Mouse (Mus musculus) forebrain, embryonic 12.5 days (tissue): ENCODE measurements around the gene Hpgd. TPM values are rescaled to one million over a fixed set of nuclear protein-coding genes. Genes with fewer than 3 reads are reported as not detected.
A peak's percentile ranks its signal among the peaks of the same experiment; 100 is the strongest.
"Not testable (repeated sequence)": the region's sequence is repeated elsewhere in the genome, so short reads cannot be mapped to it uniquely, and the experiment has no call there.

Source experiments
- ATAC-seq: fragments of 200-750 bp; cut with Nextera tagmentation; 2 replicates; pipeline ENCODE4 v1.8.0; 2017; ENCODE audit warnings: moderate TSS enrichment; ENCODE audit not compliant: low FRiP score
- H3K27ac ChIP-seq: fragments of 300-500 bp; sonication (generic); 2 replicates; pipeline ENCODE4 v1.5.1; 2016; ENCODE audit warnings: mild to moderate bottlenecking
- H3K27me3 ChIP-seq: fragments of 300-500 bp; sonication (generic); 2 replicates; pipeline ENCODE4 v1.6.1; 2016; ENCODE audit warnings: mild to moderate bottlenecking
- H3K36me3 ChIP-seq: fragments of 300-500 bp; sonication (generic); replicated peaks from 2 replicates; pipeline ENCODE4 v1.6.1; 2016; ENCODE audit warnings: mild to moderate bottlenecking
- H3K4me1 ChIP-seq: fragments of 300-500 bp; sonication (generic); 2 replicates; pipeline ENCODE4 v1.6.1; 2016
- H3K4me2 ChIP-seq: fragments of 300-500 bp; sonication (generic); 2 replicates; pipeline ENCODE4 v1.6.1; 2016; ENCODE audit warnings: mild to moderate bottlenecking, moderate library complexity
- H3K4me3 ChIP-seq: fragments of 300-500 bp; sonication (generic); replicated peaks from 2 replicates; pipeline ENCODE4 v1.5.1; 2016; ENCODE audit warnings: mild to moderate bottlenecking
- H3K9ac ChIP-seq: fragments of 300-500 bp; sonication (generic); 2 replicates; pipeline ENCODE4 v1.6.1; 2016; ENCODE audit warnings: mild to moderate bottlenecking
- H3K9me3 ChIP-seq: fragments of 300-500 bp; sonication (generic); 2 replicates; pipeline ENCODE4 v1.6.1; 2016
- WGBS: fragments of 180-500 bp; shearing (Covaris S2); methylation state at CpG from one replicate; pipeline ENCODE4 v1.1.7; 2016; 5-methylcytosine and 5-hydroxymethylcytosine counted together
- polyA plus RNA-seq: library from polyadenylated mRNA; unstranded; fragments of >200 nt; fragmentation: Nextera tagmentation; extraction: Ambion mirVana; gene quantifications from 2 replicates; pipeline ENCODE4 v1.2.1, GENCODE M21; 2016

Gene Hpgd
- polyA plus RNA-seq, result 6.6 and 7.3 TPM in 2 replicates

DNA sequence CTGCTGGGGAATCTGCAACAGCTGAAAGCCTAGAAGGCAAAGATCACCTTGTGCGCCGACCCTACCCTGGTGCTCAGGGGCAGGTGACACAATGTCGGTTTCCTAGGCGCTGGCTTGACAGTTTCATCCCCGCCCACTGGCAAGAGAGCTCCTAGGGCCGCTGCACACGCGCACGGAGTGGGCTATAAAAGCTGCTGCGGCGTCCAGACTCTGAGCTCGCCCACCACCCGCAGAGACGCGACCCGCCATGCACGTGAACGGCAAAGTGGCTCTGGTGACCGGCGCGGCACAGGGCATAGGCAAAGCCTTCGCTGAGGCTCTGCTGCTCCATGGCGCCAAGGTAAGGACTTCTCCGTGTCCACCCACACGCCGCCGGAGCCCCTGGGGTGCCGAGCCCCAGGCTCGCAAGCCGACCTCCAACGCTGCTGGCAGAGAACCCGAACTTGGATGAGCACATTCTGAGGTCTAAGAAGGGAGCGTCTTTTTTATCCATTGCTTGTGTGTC, at the start of gene Hpgd:
Gene Hpgd, plus strand, starts transcription at position 213 of the 505 bp plus-strand sequence.
- peaks cover 24% of the 10 kb centered on the region for H3K4me1 ChIP-seq
- peak within 1 kb of the TSS; percentile 54 for H3K9ac ChIP-seq
- peaks cover 12% of the 10 kb centered on the region; the same call in 1 of the 2 replicates for H3K27me3 ChIP-seq
- no peak within 1 kb of the TSS for H3K27ac ChIP-seq
- under 1% methylated on average over 33 of the region's 33 CpGs for WGBS
- peak within 1 kb of the TSS; percentile 88 for H3K4me2 ChIP-seq
- no peaks in the 10 kb centered on the region for H3K36me3 ChIP-seq
- ATAC-seq, result peak; percentile 85
- peak within 1 kb of the TSS; percentile 47 for H3K4me3 ChIP-seq
- H3K9me3 ChIP-seq, result no peaks in the 10 kb centered on the region

DNA sequence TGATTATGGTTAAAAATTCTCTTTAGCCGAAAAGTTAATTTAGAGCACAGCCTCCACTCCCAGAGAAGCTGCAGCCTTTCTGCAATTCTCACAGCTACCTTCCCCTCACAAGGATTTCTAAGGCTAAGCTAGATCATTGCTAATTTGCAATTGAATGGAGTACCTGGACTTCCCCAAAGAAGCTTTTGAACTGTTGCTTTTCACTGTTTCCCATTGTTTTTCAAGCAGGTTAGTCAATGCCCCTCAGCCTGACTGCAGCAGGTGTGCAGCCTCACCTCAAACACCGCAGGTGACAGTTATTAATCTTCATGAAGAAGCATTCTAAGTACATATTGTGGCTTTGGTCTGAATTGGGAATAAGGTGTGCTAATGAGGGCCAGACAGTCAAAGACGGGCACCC, 42.7 kb upstream of the Hpgd start:
- not testable (repeated sequence) for H3K4me1 ChIP-seq, ATAC-seq, H3K36me3 ChIP-seq, H3K9ac ChIP-seq, H3K27ac ChIP-seq, H3K27me3 ChIP-seq, H3K4me3 ChIP-seq, H3K4me2 ChIP-seq, H3K9me3 ChIP-seq
- 63% methylated on average over 3 of the region's 3 CpGs for WGBS

DNA sequence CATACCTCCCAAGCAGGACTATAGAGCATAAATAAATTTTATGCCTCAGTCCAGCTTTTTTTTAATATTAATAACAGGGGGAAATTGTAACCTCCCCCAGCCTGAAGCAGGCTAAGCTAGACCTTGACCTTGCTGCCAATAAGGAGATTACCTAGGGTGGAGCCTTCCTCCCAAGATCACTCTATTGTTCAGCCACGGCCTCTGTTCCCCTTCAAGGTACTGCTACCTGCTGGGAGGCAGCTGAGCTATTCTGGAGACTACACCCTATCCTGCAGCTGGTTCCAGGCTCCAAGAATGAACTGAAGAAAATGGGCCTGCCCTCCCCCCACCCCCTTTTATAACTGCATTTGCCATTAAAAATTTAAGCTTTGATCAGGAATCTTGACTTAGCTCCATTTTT, 42.1 kb upstream of the Hpgd start:
- Histone ChIP-seq H3K9me3 (no peaks in the 10 kb centered on the region), H3K4me3 (no peak overlapping the region), H3K27ac (no peak overlapping the region), H3K36me3 (no peaks in the 10 kb centered on the region), H3K4me2 (no peak overlapping the region), H3K4me1 (no peaks in the 10 kb centered on the region), H3K9ac (no peak overlapping the region), H3K27me3 (no peaks in the 10 kb centered on the region)
- WGBS, result 32% methylated on average over 1 of the region's 1 CpGs
- ATAC-seq, result no peak

DNA sequence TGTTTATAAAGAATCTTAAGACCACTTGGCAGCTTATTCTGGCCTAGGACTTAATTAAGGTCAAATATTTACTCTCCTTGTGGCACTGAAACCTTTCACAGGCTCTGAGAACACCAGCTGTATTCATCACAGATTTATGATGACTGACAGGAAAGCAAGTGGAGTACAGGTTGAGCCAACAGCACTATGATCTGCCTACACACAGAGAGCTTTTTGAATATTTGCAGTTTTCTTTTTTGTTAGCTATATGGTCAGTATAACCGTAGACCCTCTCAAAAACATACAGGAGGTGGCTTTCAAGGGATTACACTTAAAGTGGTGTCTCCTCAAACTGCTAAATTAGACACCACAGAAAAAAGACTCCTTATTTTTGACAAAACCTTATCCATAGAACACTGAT, 33.2 kb upstream of the Hpgd start:
- 79% methylated on average over 1 of the region's 1 CpGs for WGBS
- no peak overlapping the region for H3K9ac ChIP-seq
- no peaks in the 10 kb centered on the region for H3K36me3 ChIP-seq
- H3K4me1 ChIP-seq, result no peaks in the 10 kb centered on the region
- ATAC-seq, result no peak
- H3K4me2 ChIP-seq, result no peak overlapping the region
- H3K27ac ChIP-seq, result no peak overlapping the region
- H3K9me3 ChIP-seq, result no peaks in the 10 kb centered on the region
- H3K27me3 ChIP-seq, result no peaks in the 10 kb centered on the region
- no peak overlapping the region for H3K4me3 ChIP-seq

GRCm38 (mm10) chr8:56269687-56270663, 24.4 kb upstream of the Hpgd start:
- no peak overlapping the region for H3K9ac ChIP-seq
- H3K9me3 ChIP-seq, result no peaks in the 10 kb centered on the region
- no peak overlapping the region for H3K27ac ChIP-seq
- H3K4me1 ChIP-seq, result no peaks in the 10 kb centered on the region
- H3K4me3 ChIP-seq, result no peak overlapping the region
- no peaks in the 10 kb centered on the region for H3K36me3 ChIP-seq
- H3K4me2 ChIP-seq, result no peak overlapping the region
- WGBS, result 82% methylated on average over 10 of the region's 10 CpGs
- ATAC-seq, result no peak
- H3K27me3 ChIP-seq, result no peaks in the 10 kb centered on the region

GRCm38 (mm10) chr8:56272934-56273333, 21.5 kb upstream of the Hpgd start:
- Histone ChIP-seq H3K4me2 (no peak overlapping the region), H3K27ac (no peak overlapping the region), H3K4me3 (no peak overlapping the region), H3K27me3 (no peaks in the 10 kb centered on the region), H3K9me3 (no peaks in the 10 kb centered on the region), H3K4me1 (no peaks in the 10 kb centered on the region), H3K9ac (no peak overlapping the region), H3K36me3 (no peaks in the 10 kb centered on the region)
- ATAC-seq, result no peak
- WGBS, result 71% methylated on average over 1 of the region's 1 CpGs

GRCm38 (mm10) chr8:56275316-56275715, 19.1 kb upstream of the Hpgd start:
- H3K27me3 ChIP-seq, result no peaks in the 10 kb centered on the region
- H3K36me3 ChIP-seq, result no peaks in the 10 kb centered on the region
- H3K4me1 ChIP-seq, result no peaks in the 10 kb centered on the region
- no peak overlapping the region for H3K4me2 ChIP-seq
- H3K9ac ChIP-seq, result no peak overlapping the region
- H3K27ac ChIP-seq, result no peak overlapping the region
- H3K4me3 ChIP-seq, result no peak overlapping the region
- ATAC-seq, result no peak
- H3K9me3 ChIP-seq, result no peaks in the 10 kb centered on the region

- WGBS, result 91% methylated on average over 7 of the region's 9 CpGs
- Histone ChIP-seq H3K27me3 (no peaks in the 10 kb centered on the region), H3K36me3 (no peaks in the 10 kb centered on the region), H3K4me3 (no peak overlapping the region), H3K4me2 (no peak overlapping the region), H3K9ac (no peak overlapping the region), H3K4me1 (no peaks in the 10 kb centered on the region), H3K27ac (no peak overlapping the region), H3K9me3 (no peaks in the 10 kb centered on the region)
- ATAC-seq, result no peak
These were observed 16.4 kb upstream of the Hpgd start for GRCm38 (mm10) chr8:56277810-56278528.

DNA sequence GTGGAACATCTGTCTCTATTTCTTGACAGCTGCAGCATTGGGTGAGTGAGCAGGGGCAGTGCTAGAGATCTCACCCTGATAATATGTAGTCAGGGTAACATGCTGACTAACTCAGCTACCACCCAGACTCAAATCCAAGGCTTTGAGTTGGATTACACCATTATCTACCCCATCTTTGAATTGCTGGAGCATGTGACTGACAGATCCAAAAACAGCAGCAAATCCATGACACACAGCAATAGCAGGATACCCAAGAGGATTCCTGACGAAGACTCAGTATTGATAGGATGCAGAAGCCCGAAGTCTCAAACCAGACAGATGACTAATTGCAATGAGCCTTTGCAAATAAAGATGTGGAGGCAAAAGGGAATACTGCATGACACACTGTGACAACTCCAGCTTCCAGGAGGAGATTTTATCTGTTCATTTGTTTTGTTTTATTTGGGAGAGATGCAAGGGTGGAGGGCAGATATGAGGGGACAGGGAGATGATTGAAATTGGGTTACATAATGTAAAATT, 15.8 kb upstream of the Hpgd start:
- Histone ChIP-seq H3K27me3 (no peaks in the 10 kb centered on the region), H3K9me3 (no peaks in the 10 kb centered on the region), H3K27ac (no peak overlapping the region), H3K4me2 (no peak overlapping the region), H3K4me1 (no peaks in the 10 kb centered on the region), H3K9ac (no peak overlapping the region), H3K4me3 (no peak overlapping the region), H3K36me3 (no peaks in the 10 kb centered on the region)
- no peak for ATAC-seq
- WGBS, result 88% methylated on average over 2 of the region's 2 CpGs

DNA sequence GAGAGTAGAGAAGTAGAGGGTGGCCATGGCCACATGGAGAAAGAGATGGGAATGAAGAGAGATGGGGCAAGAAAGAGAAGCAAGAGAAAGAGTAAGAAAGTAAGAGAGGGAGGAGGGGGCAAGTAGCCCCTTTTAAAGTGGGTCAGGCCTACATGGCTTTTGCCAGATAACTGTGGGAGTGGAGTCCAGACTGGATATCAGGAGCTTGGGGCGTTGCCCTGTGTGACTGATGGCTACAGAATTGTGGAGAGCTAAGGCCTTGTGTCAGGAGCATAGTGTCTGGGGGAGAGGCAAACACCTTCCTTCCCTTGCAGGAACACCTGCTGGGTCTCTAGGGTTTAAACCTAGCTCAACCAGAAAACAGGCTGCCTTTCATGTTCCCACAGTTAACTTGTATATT, 10.4 kb upstream of the Hpgd start:
- 76% methylated on average over 1 of the region's 1 CpGs for WGBS
- H3K4me3 ChIP-seq, result no peak overlapping the region
- no peaks in the 10 kb centered on the region for H3K36me3 ChIP-seq
- H3K27ac ChIP-seq, result no peak overlapping the region
- H3K4me2 ChIP-seq, result no peak overlapping the region
- no peaks in the 10 kb centered on the region for H3K9me3 ChIP-seq
- no peak overlapping the region for H3K9ac ChIP-seq
- no peaks in the 10 kb centered on the region for H3K4me1 ChIP-seq
- H3K27me3 ChIP-seq, result no peaks in the 10 kb centered on the region
- no peak for ATAC-seq

GRCm38 (mm10) chr8:56284957-56285356, 9.4 kb upstream of the Hpgd start:
- no peaks in the 10 kb centered on the region for H3K4me1 ChIP-seq
- H3K4me2 ChIP-seq, result no peak overlapping the region
- no peaks in the 10 kb centered on the region for H3K27me3 ChIP-seq
- no peak for ATAC-seq
- WGBS, result 58% methylated on average over 3 of the region's 3 CpGs
- no peak overlapping the region for H3K9ac ChIP-seq
- H3K4me3 ChIP-seq, result no peak overlapping the region
- H3K9me3 ChIP-seq, result no peaks in the 10 kb centered on the region
- H3K27ac ChIP-seq, result no peak overlapping the region
- H3K36me3 ChIP-seq, result no peaks in the 10 kb centered on the region

DNA sequence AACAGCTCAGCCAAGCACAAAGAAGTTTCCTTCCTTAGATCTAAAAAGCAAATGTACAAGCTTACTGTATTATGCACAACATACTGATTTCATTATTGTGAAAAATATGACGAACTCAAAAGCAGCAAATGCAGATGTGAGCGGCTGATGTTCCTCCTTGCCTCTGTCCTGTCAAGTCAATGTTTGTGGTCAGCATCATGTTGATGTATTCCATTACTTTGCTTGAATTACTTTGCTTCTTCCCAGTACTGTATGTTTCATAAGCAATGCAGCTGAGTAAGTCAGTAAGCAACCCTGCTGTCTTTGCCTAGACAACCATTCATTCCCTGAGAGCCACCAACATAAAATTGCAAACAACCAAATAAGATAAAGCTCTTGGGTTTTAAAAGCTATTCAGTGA, 7.7 kb upstream of the Hpgd start:
- H3K27ac ChIP-seq, result no peak overlapping the region
- 0 out of 2 replicates have a peak, but pooled peaks cover under 1% of the 10 kb centered on the region for H3K27me3 ChIP-seq
- no peak for ATAC-seq
- no peaks in the 10 kb centered on the region for H3K9me3 ChIP-seq
- no peak overlapping the region for H3K4me2 ChIP-seq
- H3K9ac ChIP-seq, result no peak overlapping the region
- WGBS, result 87% methylated on average over 2 of the region's 2 CpGs
- no peak overlapping the region for H3K4me3 ChIP-seq
- H3K36me3 ChIP-seq, result no peaks in the 10 kb centered on the region
- no peaks in the 10 kb centered on the region for H3K4me1 ChIP-seq
